Mouse (Mus musculus): ENCODE results near the gene Abcg5.

- TF ChIP-seq CTCF (IDR thresholded peaks at IDR 0.05; ENCODE audit: low read depth, low read length) = no peak
- TF ChIP-seq POLR2A (IDR thresholded peaks at IDR 0.05; ENCODE audit: borderline replicate concordance, low read depth, low read length) = no peak
Observed at GRCm38 (mm10) chr17:84636328-84636727, 46.5 kb downstream of the Abcg5 start.
